Mouse (Mus musculus) right cerebral cortex, adult 2 months (tissue): ENCODE measurements around the gene Gabra2.
A peak's percentile ranks its signal among the peaks of the same experiment; 100 is the strongest.

Source experiments
- DNase-seq, 2 experiments: peaks; one replicate each; pipeline ENCODE4 v3.0.0; 2021 to 2022; ENCODE audit warnings: low spot score in 2 of 2

Gabra2 gene

GRCm38 (mm10) chr5:71095725-71096607, at the start of gene Gabra2:
Gene Gabra2, minus strand, starts transcription at chr5:71095849.
- peak; percentile 78 to 82 for DNase-seq

GRCm38 (mm10) chr5:71136691-71137090, 41.0 kb upstream of the Gabra2 start:
- DNase-seq: peak; percentile 57

DNA sequence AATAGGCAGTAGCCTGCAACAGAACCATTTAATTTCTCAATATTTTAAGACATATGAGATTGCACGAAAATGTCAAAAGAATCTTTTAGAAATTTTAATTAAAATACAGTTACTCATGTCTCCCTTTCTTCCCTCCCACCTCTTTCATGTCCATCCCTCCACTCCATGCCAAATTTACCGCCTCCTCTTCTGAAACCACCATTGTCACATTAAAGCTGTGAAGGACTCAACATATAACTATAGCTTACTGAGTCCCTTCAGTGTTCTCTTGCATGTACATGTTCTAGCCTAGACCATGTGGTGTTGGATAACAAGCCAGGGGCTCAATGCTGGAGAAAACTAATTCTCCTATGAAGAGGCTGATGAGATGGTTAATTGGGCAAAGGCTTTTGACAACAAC, 40.2 kb upstream of the Gabra2 start:
- DNase-seq: peak; percentile 12 to 31

DNA sequence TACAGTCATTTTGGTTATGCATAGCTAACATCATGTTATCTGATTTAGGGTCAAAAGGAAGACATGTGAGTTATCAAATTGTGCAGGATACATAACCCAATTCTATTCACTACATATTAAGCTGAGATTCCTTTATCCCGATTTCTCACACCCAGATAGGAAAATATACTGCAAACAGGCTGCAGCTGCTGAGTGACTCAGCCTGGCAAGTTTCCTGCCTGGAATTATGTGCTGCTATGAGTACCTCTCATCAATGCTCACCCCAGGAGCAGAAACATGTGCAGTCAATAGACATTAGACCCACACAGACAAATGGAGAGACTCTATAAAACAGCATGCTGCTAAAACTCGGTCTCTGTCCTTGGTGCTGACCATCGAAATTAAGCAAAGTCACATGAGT, 32.1 kb upstream of the Gabra2 start:
- peak; percentile 55 to 59 for DNase-seq

- DNase-seq: no peak
These were observed 19.6 kb upstream of the Gabra2 start for GRCm38 (mm10) chr5:71115216-71115615.

DNA sequence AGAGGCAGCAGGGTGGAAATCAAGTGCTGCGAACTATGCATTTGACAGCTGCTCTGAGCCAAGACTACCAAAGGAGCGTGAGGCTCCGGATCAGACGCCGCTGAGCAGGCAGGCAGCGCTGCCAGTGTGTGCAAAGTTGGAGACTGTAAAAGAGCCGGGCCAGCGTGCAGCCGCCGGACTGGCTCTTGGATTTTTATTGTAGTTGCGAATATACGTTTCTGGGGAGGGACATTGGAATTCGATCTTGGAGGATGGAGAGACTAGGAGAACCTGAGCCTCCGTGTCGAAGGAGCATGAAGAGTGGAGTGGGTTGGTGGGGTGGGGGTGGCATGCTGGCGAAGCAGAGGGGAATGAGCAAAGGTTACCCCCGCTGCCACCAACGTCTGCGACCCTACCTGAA, 469 bp downstream of the Gabra2 start:
- peak; percentile 67 to 72 for DNase-seq

DNA sequence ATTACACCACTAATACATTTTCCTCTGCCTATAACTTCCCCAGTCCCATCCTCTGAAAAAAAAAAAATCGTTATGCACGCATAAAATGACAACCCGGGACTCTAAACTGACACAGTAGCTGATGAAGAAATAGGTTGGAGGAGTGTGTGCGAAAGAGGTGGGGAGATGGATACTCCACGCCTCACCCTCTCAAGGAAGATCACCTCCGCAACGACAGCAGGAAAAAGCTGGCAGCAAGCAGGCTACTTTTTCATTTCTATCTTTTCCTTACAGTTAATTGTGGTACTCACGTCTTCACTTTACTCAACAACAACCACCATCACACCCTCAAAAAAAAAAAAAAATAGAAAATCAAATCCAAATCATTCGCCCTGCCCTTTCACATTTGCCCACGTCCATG, 873 bp downstream of the Gabra2 start:
- DNase-seq: peak in 1 of 2 experiments; percentile 42

DNA sequence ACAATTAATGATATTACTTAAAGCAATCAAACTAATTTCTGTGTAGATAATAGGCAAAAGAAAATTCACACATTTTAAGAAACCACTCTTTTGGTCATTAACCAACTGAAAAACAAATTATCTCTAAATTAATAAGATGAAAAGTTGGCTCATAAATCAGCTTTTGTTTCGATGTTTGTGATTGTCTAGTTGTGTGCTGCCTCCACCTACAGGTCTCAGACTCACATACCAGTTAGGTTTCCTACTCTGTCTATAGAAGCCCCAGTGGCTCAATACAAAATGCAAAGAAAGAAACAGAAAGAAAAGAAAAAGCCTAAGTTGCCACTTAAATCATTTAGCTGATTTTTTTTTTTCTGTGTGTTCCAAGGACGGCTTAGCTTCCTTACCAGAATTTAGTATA, 1.8 kb downstream of the Gabra2 start:
- no peak for DNase-seq

- peak; percentile 64 to 71 for DNase-seq
These were observed 3.2 kb downstream of the Gabra2 start for GRCm38 (mm10) chr5:71092475-71092874.

GRCm38 (mm10) chr5:71091926-71092325, 3.7 kb downstream of the Gabra2 start:
- DNase-seq: no peak

DNA sequence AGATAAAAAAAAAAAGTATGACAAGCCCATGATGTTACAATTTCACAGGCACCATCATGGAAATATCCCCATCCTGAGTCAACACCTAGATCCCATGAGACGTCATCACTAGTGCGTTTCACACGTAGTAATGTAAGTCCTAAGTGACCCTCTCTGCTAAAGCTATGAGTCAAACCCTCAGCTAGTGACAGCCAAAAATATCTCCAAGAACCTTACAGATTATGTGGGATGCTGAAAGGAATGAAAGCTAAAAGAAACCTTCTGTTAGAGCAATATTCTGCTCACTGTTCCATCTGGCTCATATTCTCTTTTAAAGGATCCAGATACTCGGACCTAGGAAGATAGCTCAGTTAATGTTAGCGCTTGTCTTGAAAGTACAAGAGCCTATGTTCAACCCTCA, 16.8 kb downstream of the Gabra2 start:
- DNase-seq: peak in 1 of 2 experiments; percentile 14

- peak; percentile 57 to 65 for DNase-seq
These were observed 34.0 kb downstream of the Gabra2 start for GRCm38 (mm10) chr5:71061696-71062095.

DNA sequence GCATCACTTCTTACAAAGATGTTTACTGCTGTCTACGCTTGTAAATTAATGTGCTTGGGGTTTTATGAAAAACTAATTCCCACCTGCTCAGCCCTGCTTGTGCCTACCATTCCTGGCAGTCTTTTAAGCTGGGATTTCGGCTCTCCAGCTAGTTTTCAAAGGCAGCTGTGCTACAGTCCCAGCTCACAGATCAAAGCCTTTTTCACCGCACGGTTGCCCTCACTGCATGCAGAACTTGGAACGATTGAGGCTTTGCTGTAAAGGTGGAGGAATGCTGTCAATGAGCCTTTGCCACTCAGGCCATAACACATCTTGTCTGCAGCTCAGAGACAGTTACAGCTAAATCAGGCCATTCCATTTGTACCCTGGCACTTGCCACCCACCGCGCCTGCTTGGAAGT, 37.6 kb downstream of the Gabra2 start:
- DNase-seq: no peak

- no peak for DNase-seq
These were observed 58.3 kb downstream of the Gabra2 start for GRCm38 (mm10) chr5:71037352-71037751.

DNA sequence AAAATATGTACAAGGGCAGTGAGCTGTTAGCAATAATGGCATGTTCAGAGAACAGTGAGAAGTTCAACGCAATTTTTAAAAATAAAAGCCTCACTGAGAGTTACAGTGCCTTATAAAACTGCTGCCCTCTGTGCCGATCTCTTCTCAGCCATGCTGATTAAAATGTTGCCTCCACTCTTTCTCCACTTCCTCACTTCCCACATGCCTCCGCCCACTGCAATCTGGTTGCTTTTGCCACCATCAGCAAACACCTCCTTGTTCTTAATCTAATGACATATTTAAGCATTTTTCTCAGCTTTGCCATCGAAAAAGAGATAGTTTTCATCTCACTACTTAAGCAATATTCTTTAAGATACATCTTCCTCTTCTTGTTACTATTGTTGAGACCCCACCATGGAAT, 69.7 kb downstream of the Gabra2 start:
- DNase-seq: peak; percentile 80 to 91

GRCm38 (mm10) chr5:71011751-71012150, 83.9 kb downstream of the Gabra2 start:
- no peak for DNase-seq

DNA sequence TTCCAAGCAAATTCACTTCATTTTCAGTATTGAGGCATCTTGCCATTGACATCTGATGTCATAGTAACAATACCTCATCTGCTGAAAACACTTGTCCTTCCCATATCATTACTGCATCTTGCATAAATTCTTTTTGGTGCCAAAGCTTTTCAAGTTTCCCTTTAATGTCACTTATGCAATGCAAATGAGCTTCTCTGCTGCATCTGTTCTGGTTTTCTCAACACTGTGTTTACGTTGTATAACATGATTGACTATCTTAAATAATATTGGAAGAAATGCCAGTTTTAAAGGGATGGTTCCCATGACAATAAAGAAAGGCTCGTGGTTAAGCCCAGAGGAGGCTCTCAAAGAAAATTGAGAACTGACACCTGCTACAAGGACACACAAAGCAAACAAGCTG, 84.4 kb downstream of the Gabra2 start:
- DNase-seq: no peak

- DNase-seq: no peak
These were observed 84.9 kb downstream of the Gabra2 start for GRCm38 (mm10) chr5:71010797-71011196.

- peak; percentile 60 to 72 for DNase-seq
These were observed 99.9 kb downstream of the Gabra2 start for GRCm38 (mm10) chr5:70995617-70996325.

GRCm38 (mm10) chr5:70993281-70993680, 102.4 kb downstream of the Gabra2 start:
- DNase-seq: no peak

DNA sequence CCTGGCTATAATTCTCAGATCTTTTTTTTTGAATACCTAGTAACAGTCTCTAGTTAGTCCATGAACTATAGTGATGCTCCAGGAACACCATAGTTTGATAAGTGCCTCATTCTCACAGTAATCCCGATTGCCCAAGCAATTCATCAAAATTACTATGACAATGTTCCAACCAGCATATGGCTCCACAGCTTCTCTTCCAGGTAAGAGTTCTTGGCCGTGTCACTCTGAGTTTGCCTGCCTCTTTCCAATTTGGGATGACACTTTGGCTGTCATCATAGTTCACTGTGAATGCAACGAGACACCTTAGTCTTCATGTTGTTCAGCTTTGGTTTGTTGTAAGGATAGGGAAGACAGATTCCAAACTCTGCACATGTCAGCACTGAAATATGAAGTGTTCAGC, 104.8 kb downstream of the Gabra2 start:
- no peak for DNase-seq
